Mouse (Mus musculus) ovary, adult 18-20 months (tissue): ENCODE data around the gene Caml.
"Not testable (repeated sequence)": the region's sequence is repeated elsewhere in the genome, so short reads cannot be mapped to it uniquely, and the experiment has no call there.

Experiments
- DNase-seq: peaks from one replicate; pipeline ENCODE4 v3.0.0; 2022; ENCODE audit warnings: low spot score, mixed read lengths

Caml gene

GRCm38 (mm10) chr13:55622156-55622648 lies 603 bp upstream of the Caml start:
- DNase-seq = not testable (repeated sequence)

GRCm38 (mm10) chr13:55634639-55635127 lies 11.9 kb downstream of the Caml start, which contains the start of gene Ddx46:
Gene Ddx46 (plus strand): TSS chr13:55635027.
- DNase-seq = peak; percentile 72

- DNase-seq = no peak
Observed at GRCm38 (mm10) chr13:55635146-55635571, 12.4 kb downstream of the Caml start.

- DNase-seq = no peak
Observed at GRCm38 (mm10) chr13:55636185-55636983, 13.6 kb downstream of the Caml start.

- peak; percentile 23 for DNase-seq
Observed at GRCm38 (mm10) chr13:55640480-55640879, 17.7 kb downstream of the Caml start.

GRCm38 (mm10) chr13:55644525-55644924 lies 21.7 kb downstream of the Caml start:
- no peak for DNase-seq

- no peak for DNase-seq
Observed at GRCm38 (mm10) chr13:55650098-55650497, 27.3 kb downstream of the Caml start.

GRCm38 (mm10) chr13:55650980-55651379 lies 28.2 kb downstream of the Caml start:
- no peak for DNase-seq

- no peak for DNase-seq
Observed at GRCm38 (mm10) chr13:55668550-55668949, 45.7 kb downstream of the Caml start.

- no peak for DNase-seq
Observed at GRCm38 (mm10) chr13:55672711-55673110, 49.9 kb downstream of the Caml start.

GRCm38 (mm10) chr13:55677364-55677763 lies 54.6 kb downstream of the Caml start:
- DNase-seq = no peak
